Mouse (Mus musculus) embryonic facial prominence, embryonic 12.5 days (tissue): ENCODE data around the gene Eqtn. TPM values are rescaled to one million over a fixed set of nuclear protein-coding genes. Genes with fewer than 3 reads are reported as not detected.

Source experiments
- ATAC-seq: fragments of 200-750 bp; cut with Nextera tagmentation; 2 replicates; pipeline ENCODE4 v1.8.0; 2017; ENCODE audit not compliant: insufficient number of reproducible peaks, insufficient read depth, low FRiP score, low TSS enrichment
- H3K27ac ChIP-seq: fragments of 300-500 bp; sonication (generic); 2 replicates; pipeline ENCODE4 v1.5.1; 2016; ENCODE audit warnings: mild to moderate bottlenecking
- H3K27me3 ChIP-seq: fragments of 300-500 bp; sonication (generic); 2 replicates; pipeline ENCODE4 v1.6.1; 2016; ENCODE audit warnings: mild to moderate bottlenecking, moderate library complexity
- H3K36me3 ChIP-seq: fragments of 300-500 bp; sonication (generic); 2 replicates; pipeline ENCODE4 v1.6.1; 2016; ENCODE audit warnings: mild to moderate bottlenecking
- H3K4me1 ChIP-seq: fragments of 300-500 bp; sonication (generic); 2 replicates; pipeline ENCODE4 v1.6.1; 2016
- H3K4me2 ChIP-seq: fragments of 300-500 bp; sonication (generic); replicated peaks from 2 replicates; pipeline ENCODE4 v1.6.1; 2016; ENCODE audit warnings: mild to moderate bottlenecking, moderate library complexity
- H3K4me3 ChIP-seq: fragments of 300-500 bp; sonication (generic); 2 replicates; pipeline ENCODE4 v1.5.1; 2016; ENCODE audit warnings: mild to moderate bottlenecking
- H3K9ac ChIP-seq: fragments of 300-500 bp; sonication (generic); 2 replicates; pipeline ENCODE4 v1.6.1; 2016; ENCODE audit warnings: mild to moderate bottlenecking, moderate library complexity
- H3K9me3 ChIP-seq: fragments of 300-500 bp; sonication (generic); 2 replicates; pipeline ENCODE4 v1.6.1; 2016; ENCODE audit warnings: mild to moderate bottlenecking, moderate library complexity
- WGBS: fragments of 180-500 bp; shearing (Covaris S2); methylation state at CpG from one replicate; pipeline ENCODE4 v1.1.7; 2016; 5-methylcytosine and 5-hydroxymethylcytosine counted together
- polyA plus RNA-seq: library from polyadenylated mRNA; unstranded; fragments of >200 nt; fragmentation: Nextera tagmentation; extraction: Ambion mirVana; gene quantifications from 2 replicates; pipeline ENCODE4 v1.2.1, GENCODE M21; 2016

Eqtn gene
- polyA plus RNA-seq, result 0.22 and 0.35 TPM in 2 replicates

GRCm38 (mm10) chr4:94928743-94929142 lies at the start of gene Eqtn:
Gene Eqtn, minus strand, starts transcription at chr4:94928843.
- no peaks in the 10 kb centered on the region for H3K9me3 ChIP-seq
- ATAC-seq, result no peak
- no peaks in the 10 kb centered on the region for H3K27me3 ChIP-seq
- no peak within 1 kb of the TSS for H3K4me2 ChIP-seq
- no peaks in the 10 kb centered on the region for H3K36me3 ChIP-seq
- H3K9ac ChIP-seq, result no peak within 1 kb of the TSS
- no peak within 1 kb of the TSS for H3K4me3 ChIP-seq
- no peak within 1 kb of the TSS for H3K27ac ChIP-seq
- H3K4me1 ChIP-seq, result no peaks in the 10 kb centered on the region

DNA sequence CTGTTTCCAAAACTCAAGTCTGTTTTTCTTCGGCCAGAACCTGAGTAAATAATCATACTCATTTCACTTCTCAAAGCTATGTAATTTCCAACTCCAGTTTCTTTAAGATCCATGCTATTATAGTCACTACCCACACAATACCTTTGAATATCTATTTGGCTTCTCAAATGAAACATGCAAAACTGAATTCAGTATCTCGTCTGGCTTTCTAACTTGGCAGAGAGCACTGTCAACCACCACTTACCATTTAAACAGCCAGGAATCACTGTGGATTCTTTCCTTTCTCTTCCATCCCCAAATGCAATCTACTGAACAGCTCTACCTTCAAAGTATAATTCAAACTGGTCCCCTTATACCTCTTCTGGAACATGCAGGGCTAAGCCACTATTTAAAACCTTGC lies 44.7 kb upstream of the Eqtn start:
- 89% methylated on average over 2 of the region's 2 CpGs for WGBS

GRCm38 (mm10) chr4:94952773-94953172 lies 24.1 kb upstream of the Eqtn start:
- ATAC-seq, result no peak
- H3K4me1 ChIP-seq, result no peaks in the 10 kb centered on the region
- WGBS, result 81% methylated on average over 3 of the region's 3 CpGs
- peaks cover 41% of the 10 kb centered on the region for H3K36me3 ChIP-seq
- no peak overlapping the region for H3K4me2 ChIP-seq
- H3K4me3 ChIP-seq, result no peak overlapping the region
- H3K9me3 ChIP-seq, result no peaks in the 10 kb centered on the region
- no peak overlapping the region for H3K27ac ChIP-seq
- H3K9ac ChIP-seq, result no peak overlapping the region
- no peaks in the 10 kb centered on the region for H3K27me3 ChIP-seq

More for the DNA sequence above, 44.7 kb upstream of the Eqtn start:
- H3K4me1 ChIP-seq, result peaks cover 14% of the 10 kb centered on the region
- H3K9ac ChIP-seq, result no peak overlapping the region
- peaks cover 30% of the 10 kb centered on the region for H3K36me3 ChIP-seq
- no peaks in the 10 kb centered on the region for H3K9me3 ChIP-seq
- ATAC-seq, result no peak
- no peaks in the 10 kb centered on the region for H3K27me3 ChIP-seq
- H3K4me2 ChIP-seq, result no peak overlapping the region
- no peak overlapping the region for H3K27ac ChIP-seq
- no peak overlapping the region for H3K4me3 ChIP-seq

GRCm38 (mm10) chr4:94941221-94941855 lies 12.7 kb upstream of the Eqtn start:
- no peak overlapping the region for H3K27ac ChIP-seq
- H3K9ac ChIP-seq, result no peak overlapping the region
- H3K4me3 ChIP-seq, result no peak overlapping the region
- no peaks in the 10 kb centered on the region for H3K27me3 ChIP-seq
- no peaks in the 10 kb centered on the region for H3K9me3 ChIP-seq
- H3K4me1 ChIP-seq, result no peaks in the 10 kb centered on the region
- 75% methylated on average over 11 of the region's 11 CpGs for WGBS
- no peak for ATAC-seq
- no peak overlapping the region for H3K4me2 ChIP-seq
- peaks cover 40% of the 10 kb centered on the region for H3K36me3 ChIP-seq

- Histone ChIP-seq H3K4me2 (no peak overlapping the region), H3K27ac (no peak overlapping the region), H3K4me1 (no peaks in the 10 kb centered on the region), H3K4me3 (no peak overlapping the region), H3K9ac (no peak overlapping the region), H3K36me3 (no peaks in the 10 kb centered on the region), H3K9me3 (no peaks in the 10 kb centered on the region), H3K27me3 (no peaks in the 10 kb centered on the region)
- no peak for ATAC-seq
- WGBS, result 74% methylated on average over 3 of the region's 3 CpGs
Measured at GRCm38 (mm10) chr4:94901780-94902179, 26.9 kb downstream of the Eqtn start.

DNA sequence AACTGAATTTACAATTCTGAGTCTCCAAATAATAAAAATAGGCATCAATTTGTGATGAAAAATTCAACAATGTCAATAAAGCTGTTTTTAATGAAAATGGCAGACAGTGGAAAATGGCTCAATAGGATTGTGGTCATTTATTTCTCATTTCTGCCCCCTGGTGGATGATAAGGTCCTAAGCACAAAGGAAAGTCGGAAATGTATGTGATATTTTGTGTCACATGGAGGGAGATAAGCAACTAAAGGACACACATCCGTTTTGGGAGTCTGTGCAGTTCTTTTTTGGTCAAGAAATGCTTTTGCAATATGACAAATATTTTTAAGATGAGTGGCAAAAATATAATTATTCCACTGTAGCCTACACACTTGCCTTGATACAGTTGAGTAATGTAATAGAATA lies 27.9 kb downstream of the Eqtn start:
- ATAC-seq, result no peak
- 25% methylated on average over 2 of the region's 2 CpGs for WGBS
- Histone ChIP-seq H3K4me1 (no peaks in the 10 kb centered on the region), H3K4me2 (no peak overlapping the region), H3K27ac (no peak overlapping the region), H3K27me3 (no peaks in the 10 kb centered on the region), H3K36me3 (no peaks in the 10 kb centered on the region), H3K9me3 (no peaks in the 10 kb centered on the region), H3K4me3 (no peak overlapping the region), H3K9ac (no peak overlapping the region)

Other genes with a start within 250 kb of the Eqtn start
- gene Tek, start 189.6 kb downstream of the Eqtn start, polyA plus RNA-seq, result 9.8 and 10.8 TPM in 2 replicates
- gene Mysm1, start 50.3 kb upstream of the Eqtn start, polyA plus RNA-seq, result 35.8 and 38.4 TPM in 2 replicates
- gene Jun, start 123.4 kb upstream of the Eqtn start, polyA plus RNA-seq, result 112 and 118 TPM in 2 replicates